Mouse (Mus musculus): ENCODE data around the gene Hspb1.

Hspb1 gene

DNA sequence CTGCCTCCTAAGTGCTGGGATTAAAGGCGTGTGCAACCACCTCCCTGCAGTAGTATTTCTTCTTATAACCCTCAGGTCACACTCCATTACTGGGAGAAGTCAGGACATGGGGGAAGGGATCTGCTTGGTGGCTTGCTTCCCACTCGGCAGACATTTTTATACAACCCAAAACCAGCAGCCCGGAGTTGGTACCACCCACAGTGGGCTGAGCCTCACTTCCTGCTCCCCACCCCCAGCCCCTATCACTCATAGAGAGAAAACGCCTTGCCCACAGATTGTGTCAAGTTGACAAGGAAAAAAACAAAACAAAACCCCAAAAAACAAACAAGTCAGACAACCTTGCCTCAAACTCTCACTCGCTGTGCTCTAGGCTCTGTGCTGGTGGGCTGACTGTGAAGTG lies 25.5 kb downstream of the Hspb1 start:
- peak; percentile 88 for DNase-seq (ENCODE audit: low read depth)

- DNase-seq (ENCODE audit: low read depth): no peak
Observed at GRCm38 (mm10) chr5:135914156-135914555, 26.4 kb downstream of the Hspb1 start.

DNA sequence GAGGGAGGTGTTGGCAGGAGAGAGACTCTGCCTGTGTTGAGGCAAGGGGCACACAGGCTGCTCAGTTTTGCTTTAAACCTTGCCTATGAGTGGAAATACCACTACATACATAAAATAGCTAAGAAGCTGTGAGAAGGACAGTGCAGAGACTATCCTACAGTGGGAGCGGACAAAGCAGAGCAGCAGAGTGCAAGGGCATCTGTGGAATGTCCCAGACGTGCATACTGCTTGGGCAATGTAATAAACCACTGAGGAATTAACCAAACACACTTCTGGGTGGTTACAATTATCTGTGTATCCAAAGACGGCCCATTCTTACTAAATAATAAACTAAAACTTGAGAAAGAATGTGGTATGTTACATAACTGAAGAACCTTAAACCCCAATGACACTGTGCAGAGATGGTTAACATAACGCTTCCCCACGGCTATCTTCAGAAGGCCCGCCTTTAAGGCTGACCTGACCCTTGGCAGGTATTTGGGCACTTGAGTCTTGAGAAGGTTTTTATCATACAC lies 28.4 kb downstream of the Hspb1 start:
- DNase-seq (ENCODE audit: low read depth): no peak

- no peak for DNase-seq (ENCODE audit: low read depth)
Observed at GRCm38 (mm10) chr5:135916601-135917000, 28.9 kb downstream of the Hspb1 start.

DNA sequence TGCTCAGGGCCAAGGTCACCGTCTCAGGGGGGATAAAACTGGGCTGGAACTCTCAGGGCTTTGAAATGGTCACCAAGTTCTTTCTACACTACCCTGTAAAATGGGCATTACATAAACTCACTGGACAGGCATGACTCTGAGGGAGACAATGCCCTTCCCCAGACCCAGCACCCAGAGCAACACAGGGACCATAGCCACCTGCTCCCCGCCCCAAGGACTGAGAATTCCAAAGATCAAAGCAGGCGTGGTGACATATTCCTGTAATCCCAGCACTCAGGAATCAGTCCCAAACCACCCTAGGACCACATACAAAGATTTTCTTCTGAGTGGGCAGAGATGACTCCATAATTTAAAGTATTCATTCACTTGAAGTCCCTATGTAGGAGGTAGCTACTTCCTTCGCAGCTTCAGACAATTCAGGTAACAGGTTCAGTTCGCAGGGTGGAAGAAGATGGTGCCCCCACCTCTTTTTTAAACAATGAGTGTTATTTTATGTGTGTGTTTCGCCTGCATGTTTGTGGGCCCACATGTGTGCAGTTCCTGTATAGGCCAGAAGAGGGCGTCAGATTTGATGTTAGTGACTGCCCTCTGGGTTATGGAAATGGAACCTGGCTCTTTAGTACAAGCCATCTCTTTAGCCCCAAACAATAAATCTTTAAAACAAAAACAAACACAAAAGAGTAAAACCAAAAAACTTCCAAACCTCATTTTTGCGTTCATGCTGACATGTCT lies 29.8 kb downstream of the Hspb1 start:
- DNase-seq (ENCODE audit: low read depth): peak; percentile 52

GRCm38 (mm10) chr5:135918059-135918437 lies 30.3 kb downstream of the Hspb1 start:
- DNase-seq (ENCODE audit: low read depth): no peak

- DNase-seq (ENCODE audit: low read depth): no peak
Observed at GRCm38 (mm10) chr5:135918593-135918992, 30.9 kb downstream of the Hspb1 start.

DNA sequence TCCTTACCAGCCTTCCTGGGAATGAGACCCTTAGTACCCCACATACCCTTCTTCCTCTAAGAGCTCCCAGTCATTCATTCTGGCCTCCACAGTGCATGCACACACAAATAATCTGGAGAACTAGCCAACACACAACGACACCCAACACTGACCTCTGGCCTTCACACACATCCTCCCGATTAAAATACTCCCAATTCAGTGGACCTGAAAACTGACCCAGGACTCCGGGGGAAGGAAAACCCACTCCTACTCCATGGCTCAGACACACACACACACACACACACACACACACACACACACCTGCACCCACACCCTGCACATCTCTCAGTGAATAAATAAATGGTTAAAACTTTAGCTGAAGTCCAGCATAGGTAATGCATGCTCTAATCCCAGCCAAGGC lies 32.2 kb downstream of the Hspb1 start:
- DNase-seq (ENCODE audit: low read depth): no peak

- DNase-seq (ENCODE audit: low read depth): no peak
Observed at GRCm38 (mm10) chr5:135923901-135924300, 36.2 kb downstream of the Hspb1 start.

- DNase-seq (ENCODE audit: low read depth): no peak
Observed at GRCm38 (mm10) chr5:135929685-135930424, 42.1 kb downstream of the Hspb1 start.

GRCm38 (mm10) chr5:135931526-135931925 lies 43.8 kb downstream of the Hspb1 start:
- DNase-seq (ENCODE audit: low read depth): no peak

- peak; percentile 51 for DNase-seq (ENCODE audit: low read depth)
Observed at GRCm38 (mm10) chr5:135932359-135932758, 44.6 kb downstream of the Hspb1 start.

- DNase-seq (ENCODE audit: low read depth): peak; percentile 55
Observed at GRCm38 (mm10) chr5:135933222-135933899, 45.6 kb downstream of the Hspb1 start.

DNA sequence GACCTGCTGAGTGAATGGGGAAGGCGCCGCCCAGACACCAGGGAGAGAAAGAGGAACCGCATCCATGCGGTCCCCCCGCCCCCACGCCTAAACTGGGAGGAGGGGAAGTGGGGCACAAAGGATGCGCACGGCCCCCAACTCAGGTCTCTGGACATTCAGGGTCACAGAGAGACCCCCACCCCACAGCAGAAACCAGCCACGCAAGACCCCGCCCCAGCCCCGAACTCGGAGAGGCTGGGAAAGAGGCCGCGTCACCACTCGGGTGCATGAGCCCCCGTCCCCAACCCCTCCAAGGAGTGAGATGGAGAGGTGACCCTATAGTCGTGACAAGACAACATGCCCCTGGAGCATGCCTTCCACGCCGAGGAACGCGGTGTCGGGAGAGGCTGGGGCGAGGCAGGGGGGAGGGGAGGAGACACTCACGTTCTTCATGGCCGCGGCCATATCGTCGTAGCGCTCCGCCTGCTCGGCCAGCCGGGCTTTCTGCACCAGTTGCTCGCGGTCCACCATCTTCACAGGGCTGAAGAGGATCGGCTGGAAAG lies 46.3 kb downstream of the Hspb1 start:
- no peak for DNase-seq (ENCODE audit: low read depth)

DNA sequence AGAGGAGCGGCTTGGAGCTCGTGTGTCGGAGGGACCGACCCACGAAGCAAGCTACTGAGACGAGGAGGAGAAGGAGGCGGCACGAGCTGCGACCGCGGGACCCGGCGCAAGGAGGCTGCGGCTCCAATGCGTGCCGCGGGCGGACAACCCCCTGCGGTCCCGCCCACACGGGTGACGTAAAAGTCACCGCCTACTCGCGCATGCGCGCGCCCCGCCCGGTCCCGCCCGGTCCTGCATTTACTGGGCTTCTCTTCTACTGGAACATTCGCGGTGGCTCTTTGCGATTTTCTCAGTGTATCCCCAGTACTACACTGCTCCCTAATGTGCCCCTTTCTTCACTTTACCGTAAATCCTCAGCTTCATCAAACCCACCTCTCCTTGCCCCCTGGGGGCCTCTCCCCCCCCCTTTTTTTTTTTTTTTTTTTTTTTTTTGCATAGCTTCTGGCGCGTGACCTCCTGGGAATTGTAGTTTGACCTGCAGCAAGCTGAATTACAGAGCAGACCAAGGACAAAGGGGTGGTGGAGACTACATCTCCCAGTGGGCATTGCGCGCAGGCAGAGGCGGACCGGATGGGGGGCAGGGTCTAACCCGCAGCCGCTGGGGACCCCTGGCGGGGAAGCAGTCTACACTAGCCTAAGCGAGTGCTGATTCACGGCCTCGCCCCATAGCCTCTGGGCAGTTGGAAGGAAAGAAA lies 46.9 kb downstream of the Hspb1 start, which contains the start of gene Ywhag:
TSS of gene Ywhag (minus strand) at position 136 of the 695 bp plus-strand sequence.
- peak; percentile 98 for DNase-seq (ENCODE audit: low read depth)

GRCm38 (mm10) chr5:135935176-135935523 lies 47.4 kb downstream of the Hspb1 start:
- DNase-seq (ENCODE audit: low read depth): no peak

DNA sequence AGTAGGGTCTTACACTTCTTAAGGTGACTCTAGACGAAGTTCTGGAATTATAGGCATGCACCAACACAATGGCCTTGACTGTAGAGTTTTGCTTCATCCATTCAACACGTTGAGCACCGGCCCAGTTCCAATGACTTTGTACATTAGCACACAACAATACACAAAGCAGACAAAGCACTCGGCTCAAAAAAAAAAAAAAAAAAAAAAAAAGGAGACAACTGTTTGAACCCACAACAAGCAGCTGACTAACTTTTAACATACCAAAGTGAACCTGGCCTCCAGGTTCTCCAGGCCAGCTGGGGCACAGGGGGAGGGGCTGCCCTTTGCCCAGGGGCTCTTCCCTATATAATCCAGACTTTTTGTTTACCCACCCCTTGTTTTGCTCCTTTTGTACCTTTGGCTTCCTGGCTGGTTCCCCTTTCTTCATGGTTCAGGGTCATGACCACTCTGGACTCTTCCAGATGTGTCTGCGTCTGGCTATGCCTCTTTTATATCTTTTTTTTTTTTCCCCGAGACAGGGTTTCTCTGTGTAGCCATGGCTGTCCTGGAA lies 48.0 kb downstream of the Hspb1 start:
- DNase-seq (ENCODE audit: low read depth): no peak

Data from induced T-regulatory cell, adult 2 months (primary cell).